Mouse (Mus musculus): ENCODE measurements around the gene B3gnt3.
"Not testable (repeated sequence)": the region's sequence is repeated elsewhere in the genome, so short reads cannot be mapped to it uniquely, and the experiment has no call there.

The B3gnt3 gene

DNA sequence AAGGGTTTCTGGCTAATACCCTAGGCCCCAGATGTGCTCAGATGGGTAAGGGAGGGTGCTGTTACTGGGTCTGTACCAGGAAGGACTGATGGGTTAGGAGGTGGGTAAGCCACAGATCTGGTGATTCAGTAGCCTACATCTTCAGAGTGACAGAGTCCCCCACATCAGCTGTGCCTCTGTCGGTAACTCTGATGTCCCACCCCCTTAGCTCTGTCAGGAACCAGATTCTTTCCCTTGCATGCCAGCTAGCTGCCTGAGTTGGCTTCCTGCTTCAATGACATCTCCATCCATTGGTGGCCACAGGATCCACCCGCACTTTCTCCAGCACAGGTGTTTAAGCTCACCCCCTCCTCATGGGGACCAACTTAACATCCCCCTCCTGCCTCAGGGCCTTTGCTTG, 10.0 kb upstream of the B3gnt3 start:
- in situ Hi-C loops (cut with MboI, MseI): no loop called here

- in situ Hi-C loops (cut with MboI, MseI): no loop called here
Measured at GRCm38 (mm10) chr8:71709800-71710446, 8.3 kb upstream of the B3gnt3 start.

DNA sequence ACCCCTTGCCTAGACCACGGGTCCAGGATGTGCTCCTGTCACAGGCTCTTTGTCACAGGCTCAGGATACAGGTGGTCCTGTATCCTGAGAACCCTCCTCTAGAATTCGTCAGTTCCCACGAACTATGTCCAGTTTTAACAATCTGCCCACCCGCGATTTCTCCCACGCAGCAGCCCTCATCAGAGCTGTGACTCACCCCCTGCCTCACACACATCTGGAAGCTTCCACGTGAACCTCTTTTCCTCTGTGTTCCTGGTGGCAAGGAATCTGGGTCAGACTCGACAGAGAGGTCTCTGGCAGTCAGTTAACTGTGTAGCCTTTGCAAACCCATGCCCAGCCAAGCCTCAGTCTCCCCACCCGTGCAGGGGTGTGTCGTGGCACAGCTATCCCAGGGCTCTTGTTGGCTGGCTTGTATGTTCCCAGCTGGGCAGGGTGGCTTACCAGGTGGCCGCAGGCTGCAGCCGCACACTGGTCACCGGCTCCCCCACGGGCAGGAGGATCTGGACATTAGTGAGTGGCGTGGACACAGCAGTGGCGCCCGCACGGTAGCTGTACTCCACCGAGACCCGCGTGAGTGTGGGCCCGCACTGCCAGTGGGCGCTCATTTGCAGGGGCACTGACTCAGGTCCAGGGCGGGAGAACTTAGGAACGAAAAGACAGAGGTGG, 7.7 kb upstream of the B3gnt3 start:
- in situ Hi-C loops (cut with MboI, MseI): no loop called here

- in situ Hi-C loops (cut with MboI, MseI): no loop called here
Measured at GRCm38 (mm10) chr8:71707874-71708273, 6.3 kb upstream of the B3gnt3 start.

GRCm38 (mm10) chr8:71703400-71703799, 1.8 kb upstream of the B3gnt3 start:
- in situ Hi-C loops (cut with MboI, MseI): not testable (repeated sequence)

GRCm38 (mm10) chr8:71702923-71703322, 1.3 kb upstream of the B3gnt3 start:
- in situ Hi-C loops (cut with MboI, MseI): no loop called here

GRCm38 (mm10) chr8:71702087-71702432, 471 bp upstream of the B3gnt3 start:
- in situ Hi-C loops (cut with MboI, MseI): no loop called here

GRCm38 (mm10) chr8:71700493-71701269, 908 bp downstream of the B3gnt3 start:
- in situ Hi-C loops (cut with MboI, MseI): no loop called here

DNA sequence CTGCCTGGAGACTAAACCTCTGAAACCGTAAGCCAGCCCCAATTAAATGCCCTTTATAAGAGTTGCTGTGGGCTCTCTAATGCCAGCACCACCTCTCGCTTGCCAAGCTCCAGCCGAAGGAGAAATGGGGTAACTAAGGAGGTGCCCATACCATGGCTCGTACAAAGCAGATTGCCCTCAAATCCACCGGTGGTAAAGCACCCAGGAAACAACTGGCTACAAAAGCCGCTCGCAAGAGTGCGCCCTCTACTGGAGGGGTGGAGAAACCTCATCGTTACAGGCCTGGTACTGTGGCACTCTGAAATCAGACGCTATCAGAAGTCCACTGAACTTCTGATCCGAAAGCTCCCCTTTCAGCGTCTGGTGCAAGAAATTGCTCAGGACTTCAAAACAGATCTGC, 6.1 kb downstream of the B3gnt3 start:
- in situ Hi-C loops (cut with MboI, MseI): not testable (repeated sequence)

- in situ Hi-C loops (cut with MboI, MseI): no loop called here
Measured at GRCm38 (mm10) chr8:71693166-71694041, 8.2 kb downstream of the B3gnt3 start.

GRCm38 (mm10) chr8:71692509-71692908, 9.1 kb downstream of the B3gnt3 start:
- in situ Hi-C loops (cut with MboI, MseI): no loop called here

- in situ Hi-C loops (cut with MboI, MseI): no loop called here
Measured at GRCm38 (mm10) chr8:71689028-71689427, 12.6 kb downstream of the B3gnt3 start, which contains the start of gene Insl3. Insl3 (plus strand) TSS chr8:71689214.

DNA sequence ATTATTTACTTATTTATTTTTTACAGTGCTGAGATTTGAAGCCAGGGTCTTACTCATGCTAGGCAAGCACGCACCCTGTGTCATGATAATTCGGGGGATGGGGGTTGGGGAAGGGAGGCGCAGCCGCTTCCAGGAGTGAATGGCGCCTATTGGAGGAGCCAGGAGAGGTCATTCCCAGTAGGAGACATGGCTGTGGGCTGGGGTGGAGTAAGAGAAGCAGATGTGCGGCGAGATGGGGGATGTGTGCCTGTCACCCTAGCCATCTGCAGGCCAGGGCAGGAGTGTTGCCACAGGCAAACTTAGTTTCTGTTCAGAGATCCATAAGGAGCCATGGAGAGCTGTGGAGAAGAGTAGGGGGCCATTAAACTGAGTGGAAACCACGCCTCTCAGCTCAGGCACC, 14.0 kb downstream of the B3gnt3 start:
- in situ Hi-C loops (cut with MboI, MseI): no loop called here

- in situ Hi-C loops (cut with MboI, MseI): no loop called here
Measured at GRCm38 (mm10) chr8:71686143-71686734, 15.3 kb downstream of the B3gnt3 start.

DNA sequence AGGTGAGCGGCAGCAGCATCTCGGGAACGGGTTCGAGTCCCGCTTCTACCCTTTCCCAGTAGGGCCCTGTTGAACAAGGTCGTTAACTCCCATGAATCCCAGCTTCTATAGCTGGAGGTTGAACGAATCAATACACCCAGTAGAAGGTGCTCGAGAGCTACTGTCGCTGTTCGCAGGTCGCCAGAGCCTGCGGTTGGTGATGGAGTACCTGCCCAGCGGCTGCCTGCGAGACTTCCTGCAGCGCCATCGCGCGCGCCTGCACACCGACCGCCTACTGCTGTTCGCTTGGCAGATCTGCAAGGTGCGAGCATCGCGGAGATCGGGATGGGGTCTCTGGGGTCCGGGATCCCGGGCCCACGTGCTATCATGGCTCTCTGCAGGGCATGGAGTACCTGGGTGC, 16.0 kb downstream of the B3gnt3 start:
- in situ Hi-C loops (cut with MboI, MseI): no loop called here

DNA sequence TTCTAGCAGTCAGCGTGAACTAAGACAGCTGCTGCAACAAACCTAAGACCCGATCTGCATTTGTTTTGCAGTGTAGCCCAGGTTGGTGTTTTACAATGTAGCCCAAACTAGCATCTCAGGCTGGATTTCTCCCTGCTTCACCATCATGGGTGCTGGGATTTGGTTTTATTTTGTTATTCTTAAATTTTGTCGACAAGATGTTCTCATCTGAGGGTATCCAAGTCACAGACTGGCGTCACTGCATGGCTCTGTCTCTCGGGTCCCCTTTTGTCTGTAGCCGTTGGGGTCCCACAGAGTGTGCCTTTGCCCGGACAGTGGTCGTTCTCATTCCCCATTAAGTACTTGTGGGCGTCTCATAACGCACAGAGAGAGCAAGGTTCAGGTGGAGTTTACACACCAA, 16.9 kb downstream of the B3gnt3 start:
- in situ Hi-C loops (cut with MboI, MseI): no loop called here

DNA sequence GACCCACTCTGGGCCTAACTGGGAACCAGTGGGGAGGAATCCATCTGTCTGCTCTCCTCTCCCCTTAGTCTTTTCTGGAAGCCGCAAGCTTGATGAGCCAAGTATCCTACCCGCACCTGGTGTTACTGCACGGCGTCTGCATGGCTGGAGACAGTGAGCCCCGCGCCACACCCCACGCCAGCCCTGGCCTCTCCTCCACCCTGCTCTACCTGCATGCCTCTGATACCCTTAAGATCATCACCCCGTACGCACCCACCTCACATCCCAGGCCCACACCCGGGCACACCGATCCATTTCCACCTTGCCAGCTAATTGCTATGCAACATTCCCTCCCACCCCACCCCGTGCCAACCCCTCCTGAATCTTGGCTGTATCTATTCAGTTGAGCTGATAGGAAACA, 18.8 kb downstream of the B3gnt3 start:
- in situ Hi-C loops (cut with MboI, MseI): no loop called here

DNA sequence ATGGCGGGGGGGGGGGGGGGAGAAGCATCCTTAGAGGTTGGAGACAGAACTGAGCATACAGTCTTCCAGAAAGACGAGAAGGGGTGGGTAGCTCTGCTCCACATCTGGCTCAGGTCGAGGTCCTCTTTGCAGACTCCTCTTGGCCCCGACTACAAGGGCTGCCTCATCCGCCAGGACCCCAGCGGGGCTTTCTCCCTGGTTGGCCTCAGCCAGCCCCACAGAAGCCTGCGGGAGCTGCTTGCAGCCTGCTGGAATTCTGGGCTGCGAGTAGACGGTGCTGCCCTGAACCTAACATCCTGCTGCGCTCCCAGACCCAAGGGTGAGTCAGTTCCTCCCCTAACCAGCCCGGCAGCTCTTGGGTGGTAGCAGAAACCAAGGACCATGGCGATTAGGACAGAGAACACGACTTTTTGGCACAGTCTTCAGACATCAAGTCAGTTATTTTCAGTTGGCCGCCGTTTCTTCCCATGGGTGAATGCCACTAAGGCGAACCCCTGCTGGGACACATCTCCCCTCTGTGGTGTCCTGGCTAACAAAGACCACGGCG, 20.1 kb downstream of the B3gnt3 start:
- in situ Hi-C loops (cut with MboI, MseI): no loop called here

DNA sequence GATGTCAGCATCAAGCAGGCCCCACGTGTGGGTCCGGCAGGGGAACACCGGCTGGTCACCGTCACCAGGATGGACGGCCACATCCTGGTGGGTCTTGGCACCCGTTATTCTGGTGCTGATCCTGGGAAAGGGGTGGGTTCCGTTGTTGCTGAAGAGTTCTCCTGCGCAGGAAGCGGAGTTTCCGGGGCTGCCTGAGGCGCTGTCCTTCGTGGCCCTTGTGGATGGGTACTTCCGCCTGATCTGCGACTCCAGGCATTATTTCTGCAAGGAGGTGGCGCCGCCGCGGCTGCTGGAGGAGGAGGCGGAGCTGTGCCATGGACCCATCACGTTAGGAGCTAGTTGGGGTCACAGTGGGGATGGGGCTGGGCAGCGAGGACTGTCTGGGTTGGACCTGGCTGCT, 21.1 kb downstream of the B3gnt3 start:
- in situ Hi-C loops (cut with MboI, MseI): no loop called here

- in situ Hi-C loops (cut with MboI, MseI): no loop called here
Measured at GRCm38 (mm10) chr8:71679550-71680168, 21.9 kb downstream of the B3gnt3 start.

GRCm38 (mm10) chr8:71679116-71679515, 22.5 kb downstream of the B3gnt3 start:
- in situ Hi-C loops (cut with MboI, MseI): no loop called here
